Mouse (Mus musculus) CH12.LX (cell line): ENCODE data around the gene Cox14. TPM values are rescaled to one million over a fixed set of nuclear protein-coding genes. Genes with fewer than 3 reads are reported as not detected.

ENCODE experiments used
- DNase-seq: peaks from one replicate; pipeline ENCODE4 v3.0.0-alpha.2; 2013; ENCODE audit errors: extremely low read depth
- H3K27ac ChIP-seq: 2 replicates; pipeline ENCODE4 v1.5.1; 2012; ENCODE audit warnings: low read depth, mild to moderate bottlenecking, control low read depth, moderate library complexity; ENCODE audit not compliant: insufficient read depth
- H3K27me3 ChIP-seq: replicated peaks from 2 replicates; pipeline ENCODE3; 2012; ENCODE audit warnings: inconsistent platforms
- H3K36me3 ChIP-seq, 2 experiments: replicated peaks in 1 of 2; 2 replicates each; pipeline versions ENCODE3 to v1.6.1; 2012; ENCODE audit warnings: inconsistent platforms in 1 of 2, low read length in 1 of 2, mild to moderate bottlenecking in 1 of 2, mixed read lengths in 1 of 2, moderate library complexity in 1 of 2; ENCODE audit not compliant: control insufficient read depth in 1 of 2, insufficient read depth in 1 of 2
- H3K4me1 ChIP-seq, 2 experiments: 2 replicates each; pipeline ENCODE4 v1.6.1; 2012; ENCODE audit warnings: inconsistent platforms in 1 of 2, moderate library complexity in 1 of 2; ENCODE audit not compliant: insufficient read depth in 2 of 2, control insufficient read depth in 1 of 2
- H3K4me2 ChIP-seq: 2 replicates; pipeline ENCODE4 v1.6.1; 2012; ENCODE audit warnings: low read depth, mild to moderate bottlenecking, control low read depth; ENCODE audit not compliant: poor library complexity, insufficient read depth, severe bottlenecking
- H3K4me3 ChIP-seq, 3 experiments: fragments of 150-350 bp in 1 of 3; sonication (generic) in 1 of 3; replicated peaks in 1 of 3; 2 replicates each; pipeline versions ENCODE3 to v1.5.1; 2011 to 2012; ENCODE audit warnings: low read depth in 2 of 3, low read length in 2 of 3, mild to moderate bottlenecking in 2 of 3, moderate library complexity in 2 of 3, control low read depth in 1 of 3, improper control_type of control experiment in 1 of 3, inconsistent platforms in 1 of 3, mixed read lengths in 1 of 3; ENCODE audit not compliant: poor library complexity in 1 of 3
- H3K79me2 ChIP-seq: replicated peaks from 2 replicates; pipeline ENCODE4 v1.6.1; 2012; ENCODE audit warnings: mild to moderate bottlenecking, moderate library complexity; ENCODE audit not compliant: control insufficient read depth, poor library complexity, insufficient read depth, severe bottlenecking; ENCODE audit errors: extremely low read depth
- H3K9ac ChIP-seq: 2 replicates; pipeline ENCODE4 v1.6.1; 2012; ENCODE audit warnings: low read depth, mild to moderate bottlenecking, control low read depth, moderate library complexity; ENCODE audit not compliant: insufficient read depth
- H3K9me3 ChIP-seq: replicated peaks from 2 replicates; pipeline ENCODE3; 2012; ENCODE audit warnings: low read length, inconsistent platforms, mixed read lengths
- BHLHE40 ChIP-seq: IDR thresholded peaks from 2 replicates; pipeline ENCODE4 v1.6.1; 2011; ENCODE audit warnings: mild to moderate bottlenecking, low read depth, low read length, improper control_type of control experiment
- E2F4 ChIP-seq: IDR thresholded peaks from 2 replicates; pipeline ENCODE4 v1.6.1; 2011; ENCODE audit warnings: low read depth, low read length, improper control_type of control experiment; ENCODE audit not compliant: insufficient replicate concordance
- EP300 ChIP-seq: IDR thresholded peaks from 2 replicates; pipeline ENCODE4 v1.6.1; 2011; ENCODE audit warnings: low read length, improper control_type of control experiment
- ETS1 ChIP-seq: conservative IDR thresholded peaks from 2 replicates; pipeline ENCODE4 v1.6.1; 2012; ENCODE audit warnings: low read depth, mild to moderate bottlenecking, inconsistent platforms, low read length, improper control_type of control experiment, moderate library complexity
- JUN ChIP-seq: IDR thresholded peaks from 2 replicates; pipeline ENCODE4 v1.6.1; 2011; ENCODE audit warnings: low read depth, mild to moderate bottlenecking, low read length, improper control_type of control experiment, moderate library complexity; ENCODE audit not compliant: insufficient read depth
- JUND ChIP-seq: conservative IDR thresholded peaks from 2 replicates; pipeline ENCODE4 v1.6.1; 2011; ENCODE audit warnings: low read depth, low read length, improper control_type of control experiment
- MAFK ChIP-seq: IDR thresholded peaks from 2 replicates; pipeline ENCODE4 v1.6.1; 2011; ENCODE audit warnings: low read length, improper control_type of control experiment; ENCODE audit not compliant: insufficient replicate concordance
- MXI1 ChIP-seq: IDR thresholded peaks from 2 replicates; pipeline ENCODE4 v1.6.1; 2011; ENCODE audit warnings: mild to moderate bottlenecking, low read depth, low read length, improper control_type of control experiment
- PAX5 ChIP-seq: IDR thresholded peaks from 2 replicates; pipeline ENCODE4 v1.6.1; 2012; ENCODE audit warnings: low read length, inconsistent platforms, mixed read lengths
- POLR2AphosphoS2 ChIP-seq: IDR thresholded peaks from 2 replicates; pipeline ENCODE4 v1.6.1; 2011; ENCODE audit warnings: low read depth, low read length, improper control_type of control experiment
- SIN3A ChIP-seq: IDR thresholded peaks from 2 replicates; pipeline ENCODE4 v1.6.1; 2012; ENCODE audit warnings: low read length, improper control_type of control experiment, inconsistent platforms
- UBTF ChIP-seq: IDR thresholded peaks from 2 replicates; pipeline ENCODE4 v1.6.1; 2012; ENCODE audit warnings: low read depth, mild to moderate bottlenecking, inconsistent platforms, low read length, improper control_type of control experiment, moderate library complexity
- ZKSCAN1 ChIP-seq: IDR thresholded peaks from 2 replicates; pipeline ENCODE4 v1.6.1; 2012; ENCODE audit warnings: low read depth, inconsistent platforms, low read length, improper control_type of control experiment, borderline replicate concordance
- dilution Hi-C: fragments of 300-500 bp; cut with MboI; formaldehyde crosslinking; loops from 2 replicates; pipeline ENCODE4 v1.14.3; 2020; ENCODE audit warnings: low sequenced_read_pairs; ENCODE audit not compliant: extremely low pct_unique_long_range_greater_than_20kb, extremely low pct_ligation_motif_present
- in situ Hi-C: fragments of 300-500 bp; cut with MboI; formaldehyde crosslinking; loops from 3 replicates; pipeline ENCODE4 v1.14.3; 2019; ENCODE audit warnings: low sequenced_read_pairs, low pct_ligation_motif_present, low pct_unique_long_range_greater_than_20kb, mixed read lengths
- polyA plus RNA-seq: library from polyadenylated mRNA; unstranded; fragments of >175 nt; gene quantifications from 2 replicates; pipeline ENCODE4 v1.2.1, GENCODE M21; 2012; ENCODE audit warnings: low read depth; ENCODE audit not compliant: insufficient read length
- total RNA-seq, 2 experiments: library from RNA; depleted of rRNA; stranded (reverse); fragments of 300-350 nt in 1 of 2; fragments of >200 nt in 1 of 2; gene quantifications; 2 replicates each; pipeline ENCODE4 v1.2.3; 2012 to 2014

Gene Cox14
- total and polyA plus RNA-seq, 3 experiments, result 98.8 to 140 (median 119) TPM

DNA sequence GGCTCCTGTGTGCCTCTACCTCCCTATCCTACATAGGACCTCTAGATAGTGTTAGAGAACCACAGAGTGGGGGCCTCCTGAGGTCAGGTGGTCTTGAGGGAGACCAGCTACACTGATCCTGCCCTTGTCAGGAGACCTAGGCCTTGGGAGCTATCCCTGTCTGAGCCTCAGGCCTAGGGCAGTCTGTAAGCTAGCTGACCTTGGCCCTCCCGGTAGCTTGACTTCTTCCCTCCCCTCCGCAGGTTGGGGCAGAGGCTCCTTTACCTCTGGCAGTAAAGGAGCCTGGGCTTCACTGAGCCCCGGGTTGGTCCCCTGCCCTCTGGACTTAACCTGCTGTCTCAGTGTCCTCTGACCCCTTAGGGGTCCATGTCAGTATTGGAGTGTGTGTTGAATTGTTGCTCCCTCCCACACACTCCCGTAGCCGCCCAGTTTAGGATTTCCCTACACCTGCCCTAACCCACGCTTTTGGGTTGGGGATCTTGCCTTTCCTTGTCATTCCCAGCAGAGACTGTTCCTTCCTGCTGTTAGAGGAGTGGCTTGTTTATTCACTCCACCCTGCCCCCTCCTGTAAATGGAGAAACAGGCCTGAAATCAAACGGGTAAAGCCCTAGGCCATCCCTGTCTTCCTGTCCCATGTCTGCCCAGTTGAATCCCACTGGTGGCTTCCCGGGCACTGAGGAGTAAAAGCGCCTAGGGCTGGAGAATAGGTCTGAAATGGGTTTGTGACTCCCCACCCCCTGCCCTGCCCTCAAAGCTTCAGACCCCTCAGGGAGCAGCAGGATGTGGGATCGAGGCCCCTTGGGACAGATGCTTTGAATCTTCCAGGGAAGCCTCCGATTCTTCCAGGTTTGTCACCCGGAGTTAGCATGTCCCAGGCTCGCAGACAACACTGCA lies 12.5 kb upstream of the Cox14 start:
- TF ChIP-seq ETS1, result no peak
- TF ChIP-seq MAFK, result no peak
- TF ChIP-seq UBTF, result no peak
- TF ChIP-seq MXI1, result no peak
- no peak for TF ChIP-seq SIN3A
- no peak for TF ChIP-seq BHLHE40
- Histone ChIP-seq H3K9me3 (no peaks in the 10 kb centered on the region), H3K4me1 (peaks cover 0 to 13% of the 10 kb centered on the region in 2 experiments; a peak in 2 of 4 replicates), H3K27me3 (no peaks in the 10 kb centered on the region), H3K4me3 (no peak overlapping the region), H3K36me3 (peaks cover 52 to 92% of the 10 kb centered on the region in 2 experiments), H3K27ac (no peak overlapping the region), H3K4me2 (no peak overlapping the region), H3K79me2 (no peaks in the 10 kb centered on the region), H3K9ac (no peak overlapping the region)
- dilution Hi-C loops (no loop called here), in situ Hi-C loops (no loop called here)
- no peak for DNase-seq

DNA sequence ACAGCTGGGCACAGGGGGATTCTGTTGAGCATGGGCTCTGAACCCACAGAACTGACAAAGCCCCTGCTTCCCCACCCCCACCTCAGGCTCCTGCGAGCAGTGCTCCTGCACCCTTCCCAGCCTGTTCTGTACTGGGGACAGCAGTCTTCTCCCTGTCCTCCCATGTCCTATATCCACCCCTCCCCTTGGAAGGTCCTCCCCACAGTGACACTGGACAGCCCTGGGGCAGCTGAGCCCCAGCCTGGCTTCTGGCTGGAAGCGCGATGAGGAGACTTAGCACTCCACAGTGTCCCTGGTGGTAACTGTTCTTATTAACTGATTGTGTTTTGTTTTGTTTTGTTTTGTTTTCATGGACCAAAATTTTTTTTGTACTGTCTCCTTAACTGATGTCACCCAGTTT lies 11.8 kb upstream of the Cox14 start:
- Histone ChIP-seq H3K4me2 (no peak overlapping the region), H3K27ac (no peak overlapping the region), H3K4me1 (peaks cover 0 to 13% of the 10 kb centered on the region in 2 experiments; a peak in 2 of 4 replicates), H3K9ac (no peak overlapping the region), H3K36me3 (peaks cover 47 to 94% of the 10 kb centered on the region in 2 experiments), H3K9me3 (no peaks in the 10 kb centered on the region), H3K27me3 (no peaks in the 10 kb centered on the region), H3K4me3 (no peak overlapping the region), H3K79me2 (no peaks in the 10 kb centered on the region)
- in situ Hi-C loops (no loop called here), dilution Hi-C loops (no loop called here)
- no peak for TF ChIP-seq JUND
- no peak for TF ChIP-seq PAX5
- TF ChIP-seq POLR2AphosphoS2, result no peak
- no peak for TF ChIP-seq MAFK
- TF ChIP-seq EP300, result no peak
- TF ChIP-seq E2F4, result no peak
- TF ChIP-seq JUN, result no peak
- TF ChIP-seq ZKSCAN1, result no peak
- TF ChIP-seq BHLHE40, result no peak
- no peak for DNase-seq
